Mouse (Mus musculus) G1E (cell line): ENCODE results near the gene Midn.

Experiments used
- CTCF ChIP-seq: IDR thresholded peaks from 2 replicates; pipeline ENCODE4 v1.5.1; 2012; ENCODE audit warnings: low read depth, low read length, inconsistent platforms, mixed read lengths
- POLR2AphosphoS5 ChIP-seq: IDR thresholded peaks from 2 replicates; pipeline ENCODE4 v1.6.1; 2012; ENCODE audit warnings: low read depth, low read length, inconsistent platforms; ENCODE audit not compliant: insufficient replicate concordance
- TAL1 ChIP-seq: conservative IDR thresholded peaks from 2 replicates; pipeline ENCODE4 v1.6.1; 2012; ENCODE audit warnings: low read depth, low read length, inconsistent platforms, mixed read lengths

DNA sequence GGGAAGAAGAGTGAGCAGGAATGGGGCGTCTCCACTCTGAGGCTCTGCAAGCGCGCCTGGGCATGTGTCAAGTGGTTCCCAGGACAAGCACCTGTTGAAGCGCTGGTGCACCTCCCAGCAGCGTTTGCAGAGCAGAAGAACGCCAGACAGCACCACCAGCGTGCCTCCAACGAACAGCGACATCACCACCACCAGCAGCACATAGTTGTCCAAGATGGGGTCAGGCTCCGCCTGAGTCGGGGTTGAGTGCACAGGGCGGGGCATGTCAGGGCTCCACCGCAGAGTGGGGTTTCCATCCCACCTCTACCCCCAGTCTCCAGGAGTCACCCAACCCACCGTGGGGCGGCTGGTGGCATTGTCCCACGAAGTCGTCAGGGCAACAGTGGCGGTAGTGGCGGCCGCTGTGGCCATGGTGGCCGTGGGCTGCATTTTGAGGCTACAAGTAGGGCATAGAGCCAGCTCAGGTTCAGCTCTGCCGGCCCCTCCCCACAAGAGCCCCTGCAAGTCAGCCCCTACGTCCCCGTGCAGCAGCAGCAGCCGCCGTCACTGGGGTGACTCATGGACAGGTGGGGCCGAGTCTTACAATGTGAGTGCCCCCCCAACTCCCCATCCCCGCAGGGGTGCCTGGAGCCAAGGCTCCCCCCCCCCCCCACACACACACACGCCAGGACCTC lies 11.0 kb upstream of the Midn start:
- no peak for TF ChIP-seq CTCF
- TF ChIP-seq POLR2AphosphoS5: no peak
- TF ChIP-seq TAL1: no peak
